Mouse (Mus musculus) liver, adult 2 months (tissue): ENCODE data around the gene Polr2l. TPM values are rescaled to one million over a fixed set of nuclear protein-coding genes. Genes with fewer than 3 reads are reported as not detected.
A peak's percentile ranks its signal among the peaks of the same experiment; 100 is the strongest.

Experiments used
- DNase-seq: peaks from one replicate; pipeline ENCODE4 v3.0.0-alpha.2; 2011; ENCODE audit warnings: low read depth, low spot score; ENCODE audit errors: extremely low read depth
- H3K27ac ChIP-seq: fragments of 200-500 bp; replicated peaks from 2 replicates; pipeline ENCODE4 v1.5.1; 2012; ENCODE audit warnings: low read depth, mild to moderate bottlenecking, control low read depth, inconsistent platforms, low read length; ENCODE audit not compliant: insufficient read depth
- H3K27me3 ChIP-seq: fragments of 200-500 bp; 2 replicates; pipeline ENCODE4 v1.6.1; 2012; ENCODE audit warnings: mild to moderate bottlenecking, moderate library complexity, low read length, inconsistent platforms; ENCODE audit not compliant: control insufficient read depth, insufficient read depth
- H3K36me3 ChIP-seq: fragments of 200-500 bp; 2 replicates; pipeline ENCODE4 v1.6.1; 2012; ENCODE audit warnings: low read length, inconsistent platforms; ENCODE audit not compliant: control insufficient read depth, insufficient read depth
- H3K4me1 ChIP-seq: fragments of 200-500 bp; 2 replicates; pipeline ENCODE4 v1.6.1; 2011; ENCODE audit warnings: low read length; ENCODE audit not compliant: control insufficient read depth, insufficient read depth
- H3K4me3 ChIP-seq: fragments of 200-500 bp; 2 replicates; pipeline ENCODE4 v1.5.1; 2011; ENCODE audit warnings: low read depth, mild to moderate bottlenecking, control low read depth, low read length, moderate library complexity; ENCODE audit not compliant: insufficient read depth
- H3K79me2 ChIP-seq: fragments of 200-500 bp; 2 replicates; pipeline ENCODE4 v1.6.1; 2012; ENCODE audit warnings: inconsistent platforms, mild to moderate bottlenecking, low read length, moderate library complexity; ENCODE audit not compliant: control insufficient read depth, insufficient read depth
- H3K9ac ChIP-seq: fragments of 200-500 bp; 2 replicates; pipeline ENCODE4 v1.6.1; 2012; ENCODE audit warnings: low read depth, mild to moderate bottlenecking, control low read depth, inconsistent platforms, low read length
- CTCF ChIP-seq: fragments of 200-500 bp; IDR thresholded peaks from 2 replicates; pipeline ENCODE4 v1.5.1; 2011; ENCODE audit warnings: low read depth, low read length, control low read depth
- POLR2A ChIP-seq: fragments of 200-500 bp; IDR thresholded peaks from 2 replicates; pipeline ENCODE4 v1.6.1; 2011; ENCODE audit warnings: low read length, control low read depth; ENCODE audit not compliant: insufficient read depth; ENCODE audit errors: extremely low read depth
- WGBS: fragments of 180-500 bp; shearing (Covaris S2); methylation state at CpG from one replicate; pipeline ENCODE4 v1.1.7; 2018; 5-methylcytosine and 5-hydroxymethylcytosine counted together
- polyA plus RNA-seq: library from polyadenylated mRNA; depleted of rRNA; stranded (reverse); fragments of >200 nt; gene quantifications from 2 replicates; pipeline ENCODE4 v1.2.3, GENCODE M21; 2012
- total RNA-seq: library from RNA; depleted of rRNA; stranded (reverse); fragments of >200 nt; gene quantifications from 2 replicates; pipeline ENCODE4 v1.2.3, GENCODE M21; 2014

The Polr2l gene
- total and polyA plus RNA-seq, 2 experiments = 41.1 to 42.8 TPM

GRCm38 (mm10) chr7:141460391-141461113, 14.4 kb downstream of the Polr2l start, which contains the start of gene Cracr2b:
Cracr2b (plus strand) TSS chr7:141461094.
- TF ChIP-seq CTCF (no peak), POLR2A (no peak)
- Histone ChIP-seq H3K4me1 (peaks cover 22% of the 10 kb centered on the region; the same call in 1 of the 2 replicates), H3K27ac (peak within 1 kb of the TSS; percentile 52), H3K9ac (peak within 1 kb of the TSS; percentile 70), H3K79me2 (peaks cover 8% of the 10 kb centered on the region; the same call in 1 of the 2 replicates), H3K27me3 (no peaks in the 10 kb centered on the region), H3K4me3 (peak within 1 kb of the TSS; percentile 68), H3K36me3 (peaks cover 19% of the 10 kb centered on the region; the same call in 1 of the 2 replicates)
- WGBS = 71% methylated on average over 15 of the region's 15 CpGs
- no peak for DNase-seq

- no peak for DNase-seq
- Histone ChIP-seq H3K4me3 (no peak overlapping the region), H3K79me2 (peaks cover 8% of the 10 kb centered on the region; the same call in 1 of the 2 replicates), H3K27ac (no peak overlapping the region), H3K36me3 (peaks cover 19% of the 10 kb centered on the region; the same call in 1 of the 2 replicates), H3K9ac (no peak overlapping the region), H3K4me1 (peaks cover 21% of the 10 kb centered on the region; the same call in 1 of the 2 replicates), H3K27me3 (no peaks in the 10 kb centered on the region)
- TF ChIP-seq POLR2A (no peak), CTCF (no peak)
- 81% methylated on average over 5 of the region's 5 CpGs for WGBS
Observed at GRCm38 (mm10) chr7:141460001-141460390, 14.9 kb downstream of the Polr2l start.

GRCm38 (mm10) chr7:141459301-141459711, 15.6 kb downstream of the Polr2l start:
- Histone ChIP-seq H3K4me3 (no peak overlapping the region), H3K9ac (no peak overlapping the region), H3K27me3 (no peaks in the 10 kb centered on the region), H3K27ac (no peak overlapping the region), H3K79me2 (peaks cover 8% of the 10 kb centered on the region; the same call in 1 of the 2 replicates), H3K4me1 (peaks cover 21% of the 10 kb centered on the region; the same call in 1 of the 2 replicates), H3K36me3 (peaks cover 19% of the 10 kb centered on the region; the same call in 1 of the 2 replicates)
- no peak for DNase-seq
- TF ChIP-seq CTCF (no peak), POLR2A (no peak)
- 91% methylated on average over 17 of the region's 17 CpGs for WGBS

- WGBS = 90% methylated on average over 11 of the region's 11 CpGs
- TF ChIP-seq CTCF = no peak
- TF ChIP-seq POLR2A = no peak
- no peak overlapping the region for H3K27ac ChIP-seq
- no peak overlapping the region for H3K9ac ChIP-seq
- DNase-seq = no peak
- H3K4me3 ChIP-seq = no peak overlapping the region
- H3K79me2 ChIP-seq = peaks cover 8% of the 10 kb centered on the region; the same call in 1 of the 2 replicates
- H3K4me1 ChIP-seq = peaks cover 21% of the 10 kb centered on the region; the same call in 1 of the 2 replicates
- no peaks in the 10 kb centered on the region for H3K27me3 ChIP-seq
- peaks cover 19% of the 10 kb centered on the region; the same call in 1 of the 2 replicates for H3K36me3 ChIP-seq
Observed at GRCm38 (mm10) chr7:141458661-141459060, 16.3 kb downstream of the Polr2l start.

- H3K27ac ChIP-seq = no peak overlapping the region
- peak; percentile 80 for TF ChIP-seq CTCF
- TF ChIP-seq POLR2A = no peak
- H3K36me3 ChIP-seq = peaks cover 19% of the 10 kb centered on the region; the same call in 1 of the 2 replicates
- WGBS = 73% methylated on average over 15 of the region's 15 CpGs
- H3K27me3 ChIP-seq = no peaks in the 10 kb centered on the region
- no peak overlapping the region for H3K4me3 ChIP-seq
- no peak overlapping the region for H3K9ac ChIP-seq
- no peak for DNase-seq
- peaks cover 8% of the 10 kb centered on the region; the same call in 1 of the 2 replicates for H3K79me2 ChIP-seq
- peaks cover 21% of the 10 kb centered on the region; the same call in 1 of the 2 replicates for H3K4me1 ChIP-seq
Observed at GRCm38 (mm10) chr7:141457986-141458660, 16.8 kb downstream of the Polr2l start.
